Mouse (Mus musculus) intestine, postnatal 0 days (tissue): ENCODE measurements around the gene Cldn15. TPM values are rescaled to one million over a fixed set of nuclear protein-coding genes. Genes with fewer than 3 reads are reported as not detected.

Experiments used
- ATAC-seq: fragments of 200-750 bp; cut with Nextera tagmentation; 2 replicates; pipeline ENCODE4 v1.8.0; 2017; ENCODE audit warnings: mild to moderate bottlenecking, moderate TSS enrichment, moderate library complexity
- H3K27ac ChIP-seq: fragments of 300-500 bp; sonication (generic); 2 replicates; pipeline ENCODE4 v1.5.1; 2014; ENCODE audit warnings: mild to moderate bottlenecking, low read depth, low read length, moderate library complexity
- H3K27me3 ChIP-seq: fragments of 300-500 bp; sonication (generic); replicated peaks from 2 replicates; pipeline ENCODE4 v1.6.1; 2014; ENCODE audit warnings: low read length, mixed read lengths; ENCODE audit not compliant: control insufficient read depth, insufficient read depth
- H3K36me3 ChIP-seq: fragments of 300-500 bp; sonication (generic); 2 replicates; pipeline ENCODE4 v1.6.1; 2014; ENCODE audit warnings: mild to moderate bottlenecking, moderate library complexity; ENCODE audit not compliant: control insufficient read depth, insufficient read depth
- H3K4me1 ChIP-seq: fragments of 300-500 bp; sonication (generic); replicated peaks from 2 replicates; pipeline ENCODE4 v1.6.1; 2014; ENCODE audit warnings: antibody characterized with exemption, low read length, mixed read lengths; ENCODE audit not compliant: control insufficient read depth, insufficient read depth
- H3K4me2 ChIP-seq: fragments of 300-500 bp; sonication (generic); replicated peaks from 2 replicates; pipeline ENCODE4 v1.6.1; 2014; ENCODE audit warnings: low read depth, mild to moderate bottlenecking, moderate library complexity
- H3K4me3 ChIP-seq: fragments of 300-500 bp; sonication (generic); 2 replicates; pipeline ENCODE4 v1.5.1; 2014; ENCODE audit warnings: low read depth, low read length
- H3K9ac ChIP-seq: fragments of 300-500 bp; sonication (generic); 2 replicates; pipeline ENCODE4 v1.6.1; 2014; ENCODE audit warnings: mild to moderate bottlenecking, low read depth, low read length
- H3K9me3 ChIP-seq: fragments of 300-500 bp; sonication (generic); 2 replicates; pipeline ENCODE4 v1.6.1; 2016; ENCODE audit warnings: mixed run types; ENCODE audit not compliant: control insufficient read depth
- CTCF ChIP-seq: sonication (generic); IDR thresholded peaks from 2 replicates; pipeline ENCODE4 v1.5.1; 2016; ENCODE audit warnings: low read depth, mild to moderate bottlenecking, control low read depth, antibody characterized with exemption, moderate library complexity
- WGBS: fragments of 180-500 bp; shearing (Covaris S2); extraction: QIAGEN DNeasy Blood & Tissue Kit; methylation state at CpG from one replicate; pipeline ENCODE4 v1.1.7; 2014; 5-methylcytosine and 5-hydroxymethylcytosine counted together
- polyA plus RNA-seq: library from polyadenylated mRNA; unstranded; fragments of >200 nt; fragmentation: Nextera tagmentation; extraction: Ambion mirVana; gene quantifications from 2 replicates; pipeline ENCODE4 v1.2.1, GENCODE M21; 2015

The Cldn15 gene
- polyA plus RNA-seq, 1 experiment from 2014 or later = 29.5 TPM

- no peak overlapping the region; the same call in 1 of the 2 replicates for H3K9ac ChIP-seq
- peaks cover 35% of the 10 kb centered on the region for H3K36me3 ChIP-seq
- no peaks in the 10 kb centered on the region for H3K9me3 ChIP-seq
- peak overlapping the region; percentile 98 for H3K4me2 ChIP-seq
- no peaks in the 10 kb centered on the region for H3K27me3 ChIP-seq
- H3K4me3 ChIP-seq = no peak overlapping the region
- no peak for ATAC-seq
- H3K27ac ChIP-seq = no peak overlapping the region
- no peaks in the 10 kb centered on the region for H3K4me1 ChIP-seq
- WGBS = 67% methylated on average over 7 of the region's 7 CpGs
- no peak for TF ChIP-seq CTCF
Measured at GRCm38 (mm10) chr5:136988420-136988819, 22.0 kb downstream of the Cldn15 start.

GRCm38 (mm10) chr5:136989801-136990200 lies 23.4 kb downstream of the Cldn15 start:
- Histone ChIP-seq H3K27me3 (no peaks in the 10 kb centered on the region), H3K4me2 (no peak overlapping the region), H3K4me1 (no peaks in the 10 kb centered on the region), H3K9ac (no peak overlapping the region), H3K9me3 (no peaks in the 10 kb centered on the region), H3K4me3 (no peak overlapping the region), H3K27ac (no peak overlapping the region), H3K36me3 (peaks cover 44% of the 10 kb centered on the region)
- ATAC-seq = no peak
- 97% methylated on average over 5 of the region's 6 CpGs for WGBS
- no peak for TF ChIP-seq CTCF

GRCm38 (mm10) chr5:136999449-136999848 lies 33.0 kb downstream of the Cldn15 start:
- Histone ChIP-seq H3K27me3 (no peaks in the 10 kb centered on the region), H3K4me1 (no peaks in the 10 kb centered on the region), H3K9me3 (no peaks in the 10 kb centered on the region), H3K4me2 (no peak overlapping the region), H3K27ac (no peak overlapping the region), H3K36me3 (peaks cover 21% of the 10 kb centered on the region; the same call in 1 of the 2 replicates), H3K9ac (no peak overlapping the region), H3K4me3 (no peak overlapping the region)
- no peak for ATAC-seq
- TF ChIP-seq CTCF = no peak
- 52% methylated on average over 4 of the region's 5 CpGs for WGBS

GRCm38 (mm10) chr5:137000612-137001011 lies 34.2 kb downstream of the Cldn15 start:
- no peak overlapping the region for H3K4me2 ChIP-seq
- H3K4me3 ChIP-seq = no peak overlapping the region
- ATAC-seq = no peak
- no peaks in the 10 kb centered on the region for H3K9me3 ChIP-seq
- H3K9ac ChIP-seq = no peak overlapping the region
- no peaks in the 10 kb centered on the region for H3K4me1 ChIP-seq
- no peak overlapping the region for H3K27ac ChIP-seq
- H3K27me3 ChIP-seq = no peaks in the 10 kb centered on the region
- no peak for TF ChIP-seq CTCF
- peaks cover 10% of the 10 kb centered on the region; the same call in 1 of the 2 replicates for H3K36me3 ChIP-seq
- WGBS = 74% methylated on average over 2 of the region's 2 CpGs

- no peaks in the 10 kb centered on the region for H3K4me1 ChIP-seq
- no peak overlapping the region for H3K27ac ChIP-seq
- H3K9ac ChIP-seq = no peak overlapping the region
- no peak overlapping the region for H3K4me2 ChIP-seq
- no peaks in the 10 kb centered on the region for H3K36me3 ChIP-seq
- H3K27me3 ChIP-seq = no peaks in the 10 kb centered on the region
- WGBS = 38% methylated on average over 8 of the region's 8 CpGs
- no peak overlapping the region for H3K4me3 ChIP-seq
- no peak for TF ChIP-seq CTCF
- no peaks in the 10 kb centered on the region for H3K9me3 ChIP-seq
- no peak for ATAC-seq
Measured at GRCm38 (mm10) chr5:137007276-137007675, 40.9 kb downstream of the Cldn15 start.

- no peaks in the 10 kb centered on the region for H3K27me3 ChIP-seq
- H3K9ac ChIP-seq = no peak overlapping the region
- H3K4me3 ChIP-seq = no peak overlapping the region
- 29% methylated on average over 3 of the region's 3 CpGs for WGBS
- ATAC-seq = no peak
- H3K4me1 ChIP-seq = no peaks in the 10 kb centered on the region
- H3K27ac ChIP-seq = no peak overlapping the region
- H3K9me3 ChIP-seq = no peaks in the 10 kb centered on the region
- no peak overlapping the region for H3K4me2 ChIP-seq
- H3K36me3 ChIP-seq = no peaks in the 10 kb centered on the region
- peak; percentile 74 for TF ChIP-seq CTCF
Measured at GRCm38 (mm10) chr5:137009988-137010387, 43.6 kb downstream of the Cldn15 start.

- H3K27me3 ChIP-seq = no peaks in the 10 kb centered on the region
- WGBS = 72% methylated on average over 15 of the region's 15 CpGs
- TF ChIP-seq CTCF = no peak
- H3K9me3 ChIP-seq = no peaks in the 10 kb centered on the region
- H3K4me2 ChIP-seq = no peak overlapping the region
- H3K36me3 ChIP-seq = no peaks in the 10 kb centered on the region
- no peak overlapping the region for H3K4me3 ChIP-seq
- no peak overlapping the region for H3K9ac ChIP-seq
- no peaks in the 10 kb centered on the region for H3K4me1 ChIP-seq
- no peak overlapping the region for H3K27ac ChIP-seq
- ATAC-seq = no peak
Measured at GRCm38 (mm10) chr5:137012401-137012950, 46.1 kb downstream of the Cldn15 start.
